In genomic region chr6:100341305-100342290, GRCm38 (mm10) we compare ENCODE assay signal across 11 mouse cellular contexts. TPM values are rescaled to one million over a fixed set of nuclear protein-coding genes. Genes with fewer than 3 reads are reported as not detected.
DNase-seq lines count a peak whose midpoint lies in the region; ATAC-seq and TF ChIP-seq lines count a peak whose summit lies in the region.
"Had no signal": no experiment of that assay in that cellular context is flagged by ENCODE, and none has a peak within 500 bp of the region (broad histone marks: within the 10 kb centered on the region; RNA-seq: fewer than 3 reads in every experiment).

No protein-coding gene starts in this region.

- peaks cover 3% of the 10 kb centered on the region; the same call in 1 of the 2 replicates for H3K4me1 ChIP-seq in hindbrain, embryonic 14.5 days (replicated peaks; ENCODE audit: control insufficient read depth, insufficient read depth, low read length)

- no peak overlapping the region for H3K4me3 ChIP-seq in hindbrain, embryonic 14.5 days (replicated peaks; ENCODE audit: low read length)
- H3K4me3 ChIP-seq: limb, embryonic 13.5 days had no signal

- peak; percentile 84 for ATAC-seq in megakaryocyte progenitor cell, adult 5-6 weeks (replicated peaks; ENCODE audit: poor library complexity)
- ATAC-seq in hindbrain, embryonic 14.5 days (ENCODE audit: low FRiP score), result no peak

- 58% methylated on average over 13 of the region's 13 CpGs for WGBS in hindbrain, embryonic 14.5 days

- TF ChIP-seq CTCF in brain, embryonic 14.5 days (IDR thresholded peaks at IDR 0.05; ENCODE audit: borderline replicate concordance, extremely low read depth, insufficient read depth, insufficient read length), result no peak

- intact Hi-C loops in left cerebral cortex, postnatal 4 days (cut with DNase I), result no loop called here
- intact Hi-C loops in left cerebral cortex, postnatal 36 days (cut with DNase I), result no loop called here

- no peaks in the 10 kb centered on the region for H3K9me3 ChIP-seq in hindbrain, embryonic 14.5 days (ENCODE audit: control insufficient read depth, low read length)
- H3K9me3 ChIP-seq: limb, embryonic 13.5 days had no signal

- H3K27me3 ChIP-seq in hindbrain, embryonic 14.5 days (ENCODE audit: control insufficient read depth, insufficient read depth, low read length), result 0 out of 2 replicates have a peak, but pooled peaks cover 14% of the 10 kb centered on the region

- H3K4me2 ChIP-seq in hindbrain, embryonic 14.5 days (replicated peaks), result no peak overlapping the region
- H3K4me2 ChIP-seq: limb, embryonic 13.5 days had no signal

- peak; percentile 27 for DNase-seq in left cerebral cortex, postnatal 4 days
- no peak for DNase-seq in left cerebral cortex, postnatal 36 days (ENCODE audit: low spot score in 2 of 2)
- peak; percentile 79 for DNase-seq in ES-CJ7 (ENCODE audit: low read depth, low spot score)
- peak; percentile 92 for DNase-seq in brain, embryonic 14.5 days (ENCODE audit: low read depth)
- DNase-seq in cerebellum, postnatal 4 days (ENCODE audit: low spot score in 2 of 2), result no peak
- no peak for DNase-seq in hindbrain, embryonic 14.5 days (ENCODE audit: low spot score)
- DNase-seq: adrenal gland, postnatal 36 days; kidney, postnatal 25 days; lung, postnatal 10 days had no signal

- no peak for TF ChIP-seq POLR2A in brain, embryonic 14.5 days (IDR thresholded peaks at IDR 0.05; ENCODE audit: borderline replicate concordance, extremely low read depth, insufficient read depth, insufficient read length, poor library complexity, severe bottlenecking)

- H3K27ac ChIP-seq in hindbrain, embryonic 14.5 days, result no peak overlapping the region
- H3K27ac ChIP-seq: limb, embryonic 13.5 days had no signal

- no peaks in the 10 kb centered on the region for H3K36me3 ChIP-seq in hindbrain, embryonic 14.5 days (replicated peaks; ENCODE audit: control insufficient read depth, insufficient read depth)
- H3K36me3 ChIP-seq: limb, embryonic 13.5 days had no signal

- H3K9ac ChIP-seq in hindbrain, embryonic 14.5 days, result no peak overlapping the region
- H3K9ac ChIP-seq: limb, embryonic 13.5 days had no signal

RNA-seq across cellular contexts. Expression of gene Rybp, which starts 54.3 kb away (rescaled TPM):
- 10 to 100 TPM; 67.6 to 70.6 TPM for total RNA-seq in left cerebral cortex, postnatal 4 days (2021)
- total RNA-seq in left cerebral cortex, postnatal 36 days (2021), result 10 to 100 TPM; 53.7 to 54.9 TPM
- polyA plus RNA-seq in brain, embryonic 14.5 days (2012; rRNA removed), result 64.7 and 67.5 TPM in 2 replicates
- total RNA-seq in megakaryocyte progenitor cell, adult 5-6 weeks (2015), result 29.9 and 34.5 TPM in 2 replicates
- 15.4 and 37.0 TPM in 2 replicates for total RNA-seq in megakaryocyte progenitor cell, adult 5-6 weeks (2017)
- polyA plus RNA-seq in hindbrain, embryonic 14.5 days (2014; fragmentation: Nextera tagmentation; extraction: Ambion mirVana), result 14.5 and 15.5 TPM in 2 replicates

Comparison
In these comparisons a context has a peak if more than half of its experiments do, and no peak if none do; other contexts are left out.
1. DNase-seq: peak in left cerebral cortex, postnatal 4 days (single experiment), ES-CJ7 (single experiment) and brain, embryonic 14.5 days (single experiment); none in left cerebral cortex, postnatal 36 days (0 of 2), cerebellum, postnatal 4 days (0 of 2) and hindbrain, embryonic 14.5 days (single experiment).